Mouse (Mus musculus) layer of hippocampus, adult 9-11 months (tissue): ENCODE results near the gene Nab2.

Source experiments
- DNase-seq: peaks from one replicate; pipeline ENCODE4 v3.0.0; 2022

The Nab2 gene

GRCm38 (mm10) chr10:127668093-127669050, at the start of gene Nab2:
Gene Nab2 (minus strand): TSS chr10:127668568.
- peak; percentile 86 for DNase-seq

- no peak for DNase-seq
Observed at GRCm38 (mm10) chr10:127712736-127713135, 44.4 kb upstream of the Nab2 start.

- DNase-seq: no peak
Observed at GRCm38 (mm10) chr10:127710331-127710730, 42.0 kb upstream of the Nab2 start.

GRCm38 (mm10) chr10:127708850-127709370, 40.5 kb upstream of the Nab2 start:
- DNase-seq: no peak

- DNase-seq: no peak
Observed at GRCm38 (mm10) chr10:127707721-127708120, 39.4 kb upstream of the Nab2 start.

- no peak for DNase-seq
Observed at GRCm38 (mm10) chr10:127705783-127706182, 37.4 kb upstream of the Nab2 start.

GRCm38 (mm10) chr10:127704766-127705220, 36.4 kb upstream of the Nab2 start, which contains the start of gene Myo1a:
Gene Myo1a (plus strand): TSS chr10:127705170.
- DNase-seq: no peak

GRCm38 (mm10) chr10:127704293-127704692, 35.9 kb upstream of the Nab2 start:
- DNase-seq: no peak

GRCm38 (mm10) chr10:127703299-127703698, 34.9 kb upstream of the Nab2 start:
- DNase-seq: no peak

- DNase-seq: no peak
Observed at GRCm38 (mm10) chr10:127698966-127699365, 30.6 kb upstream of the Nab2 start.

GRCm38 (mm10) chr10:127695775-127696174, 27.4 kb upstream of the Nab2 start:
- no peak for DNase-seq

- DNase-seq: no peak
Observed at GRCm38 (mm10) chr10:127694636-127695035, 26.3 kb upstream of the Nab2 start.

- DNase-seq: no peak
Observed at GRCm38 (mm10) chr10:127691053-127691452, 22.7 kb upstream of the Nab2 start.

- no peak for DNase-seq
Observed at GRCm38 (mm10) chr10:127682886-127683285, 14.5 kb upstream of the Nab2 start.

- DNase-seq: no peak
Observed at GRCm38 (mm10) chr10:127679881-127680280, 11.5 kb upstream of the Nab2 start.

GRCm38 (mm10) chr10:127679208-127679607, 10.8 kb upstream of the Nab2 start:
- DNase-seq: no peak

GRCm38 (mm10) chr10:127677591-127678336, 9.4 kb upstream of the Nab2 start:
- peak; percentile 63 for DNase-seq

- peak; percentile 96 for DNase-seq
Observed at GRCm38 (mm10) chr10:127676691-127677548, 8.6 kb upstream of the Nab2 start.

GRCm38 (mm10) chr10:127675859-127676398, 7.6 kb upstream of the Nab2 start:
- DNase-seq: no peak

- DNase-seq: peak; percentile 96
Observed at GRCm38 (mm10) chr10:127674794-127675522, 6.6 kb upstream of the Nab2 start.

- no peak for DNase-seq
Observed at GRCm38 (mm10) chr10:127674046-127674655, 5.8 kb upstream of the Nab2 start.
